Mouse (Mus musculus) liver, embryonic 16.5 days (tissue): ENCODE data around the gene Paxx. TPM values are rescaled to one million over a fixed set of nuclear protein-coding genes. Genes with fewer than 3 reads are reported as not detected.
A peak's percentile ranks its signal among the peaks of the same experiment; 100 is the strongest.

ENCODE experiments used
- ATAC-seq: fragments of 200-750 bp; cut with Nextera tagmentation; 2 replicates; pipeline ENCODE4 v1.8.0; 2017; ENCODE audit warnings: low read depth, mild to moderate bottlenecking, moderate number of reproducible peaks, moderate library complexity
- H3K27ac ChIP-seq: fragments of 300-500 bp; sonication (generic); 2 replicates; pipeline ENCODE4 v1.5.1; 2014; ENCODE audit warnings: mild to moderate bottlenecking, low read length
- H3K27me3 ChIP-seq: fragments of 300-500 bp; sonication (generic); 2 replicates; pipeline ENCODE4 v1.6.1; 2014; ENCODE audit warnings: low read depth, low read length, mixed read lengths; ENCODE audit not compliant: control insufficient read depth, insufficient read depth
- H3K36me3 ChIP-seq: fragments of 300-500 bp; sonication (generic); 2 replicates; pipeline ENCODE4 v1.6.1; 2014; ENCODE audit warnings: mild to moderate bottlenecking; ENCODE audit not compliant: control insufficient read depth, insufficient read depth
- H3K4me1 ChIP-seq: fragments of 300-500 bp; sonication (generic); 2 replicates; pipeline ENCODE4 v1.6.1; 2014; ENCODE audit warnings: low read depth, low read length, mixed read lengths; ENCODE audit not compliant: control insufficient read depth
- H3K4me2 ChIP-seq: fragments of 300-500 bp; sonication (generic); 2 replicates; pipeline ENCODE4 v1.6.1; 2014; ENCODE audit warnings: low read depth, low read length, mixed read lengths
- H3K4me3 ChIP-seq: fragments of 300-500 bp; sonication (generic); 2 replicates; pipeline ENCODE4 v1.5.1; 2014; ENCODE audit warnings: low read depth, mild to moderate bottlenecking, low read length
- H3K9ac ChIP-seq: fragments of 300-500 bp; sonication (generic); 2 replicates; pipeline ENCODE4 v1.6.1; 2014; ENCODE audit warnings: low read depth, low read length
- H3K9me3 ChIP-seq: fragments of 300-500 bp; sonication (generic); replicated peaks from 2 replicates; pipeline ENCODE4 v1.6.1; 2016; ENCODE audit warnings: low read length; ENCODE audit not compliant: control insufficient read depth
- WGBS: fragments of 180-500 bp; shearing (Covaris S2); extraction: QIAGEN DNeasy Blood & Tissue Kit; methylation state at CpG from one replicate; pipeline ENCODE4 v1.1.7; 2014; ENCODE audit not compliant: insufficient replicate concordance; 5-methylcytosine and 5-hydroxymethylcytosine counted together
- polyA plus RNA-seq: library from polyadenylated mRNA; unstranded; fragments of >200 nt; fragmentation: Nextera tagmentation; extraction: Ambion mirVana; gene quantifications from 2 replicates; pipeline ENCODE4 v1.2.1, GENCODE M21; 2015

Paxx gene
- polyA plus RNA-seq, 1 experiment from 2014 or later: 10.1 TPM

DNA sequence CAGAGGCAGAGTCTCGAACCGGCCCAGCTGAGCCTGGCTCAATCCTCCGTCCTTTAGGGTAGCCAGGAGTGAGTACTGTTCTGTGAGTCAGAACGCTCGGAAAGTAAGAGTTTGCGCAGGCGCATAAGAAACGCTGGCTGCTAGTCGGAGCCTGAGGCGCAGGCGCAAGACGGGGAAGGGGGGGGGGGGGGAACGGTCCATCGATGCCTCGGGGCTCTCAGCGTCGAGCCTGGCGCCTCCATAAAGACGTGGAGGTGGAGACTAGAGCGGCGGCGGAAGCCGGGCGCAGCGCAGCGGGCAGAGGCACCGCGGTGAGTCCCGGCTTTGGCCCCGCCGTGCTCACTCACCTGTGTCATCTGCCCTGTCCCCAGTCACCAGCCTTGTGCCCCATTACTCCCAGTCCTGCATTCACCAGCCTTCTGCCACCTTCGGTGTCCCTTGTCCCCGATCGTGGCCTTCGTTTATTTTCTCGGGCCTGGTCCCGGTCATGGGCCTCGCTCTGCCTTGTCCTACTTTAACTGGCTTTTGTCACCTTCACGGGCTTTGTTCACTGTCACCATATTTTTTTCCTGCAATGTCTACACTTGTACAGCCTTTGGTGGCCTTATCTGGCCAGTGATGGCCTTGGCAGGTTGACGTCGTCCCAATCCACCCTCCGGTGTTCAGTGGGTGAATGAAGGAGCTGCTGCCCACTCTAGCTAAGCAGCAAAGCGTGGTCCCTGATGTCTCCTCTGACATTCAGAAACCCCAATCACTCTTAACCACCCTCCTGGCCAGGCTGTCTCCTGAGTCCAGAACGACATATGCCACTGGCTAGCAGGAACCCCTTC lies 39.9 kb upstream of the Paxx start, which contains the start of gene Fbxw5:
TSS of gene Fbxw5 (plus strand) at position 175 of the 830 bp plus-strand sequence.
- peak within 1 kb of the TSS; percentile 84 for H3K27ac ChIP-seq
- no peaks in the 10 kb centered on the region for H3K27me3 ChIP-seq
- H3K4me2 ChIP-seq: peak within 1 kb of the TSS; percentile 84
- under 1% methylated on average over 40 of the region's 44 CpGs for WGBS
- peak within 1 kb of the TSS; percentile 87 for H3K9ac ChIP-seq
- H3K4me1 ChIP-seq: peaks cover 42% of the 10 kb centered on the region
- no peaks in the 10 kb centered on the region for H3K9me3 ChIP-seq
- peaks cover 6% of the 10 kb centered on the region; the same call in 1 of the 2 replicates for H3K36me3 ChIP-seq
- ATAC-seq: peak; percentile 83
- H3K4me3 ChIP-seq: peak within 1 kb of the TSS; percentile 82

- H3K4me3 ChIP-seq: peak overlapping the region; percentile 82
- peaks cover 6% of the 10 kb centered on the region; the same call in 1 of the 2 replicates for H3K36me3 ChIP-seq
- ATAC-seq: peak; percentile 65
- H3K27ac ChIP-seq: peak overlapping the region; percentile 84
- peaks cover 42% of the 10 kb centered on the region for H3K4me1 ChIP-seq
- H3K27me3 ChIP-seq: no peaks in the 10 kb centered on the region
- WGBS: 45% methylated on average over 6 of the region's 6 CpGs
- H3K9me3 ChIP-seq: no peaks in the 10 kb centered on the region
- peak overlapping the region; percentile 84 for H3K4me2 ChIP-seq
- peak overlapping the region; percentile 61 for H3K9ac ChIP-seq
Observed at GRCm38 (mm10) chr2:25500071-25500575, 39.2 kb upstream of the Paxx start.

GRCm38 (mm10) chr2:25498622-25499478 lies 38.0 kb upstream of the Paxx start:
- H3K27me3 ChIP-seq: no peaks in the 10 kb centered on the region
- no peak overlapping the region for H3K4me2 ChIP-seq
- no peak for ATAC-seq
- no peak overlapping the region for H3K27ac ChIP-seq
- H3K9ac ChIP-seq: no peak overlapping the region
- H3K4me1 ChIP-seq: peaks cover 39% of the 10 kb centered on the region
- 0 out of 2 replicates have a peak, but pooled peaks cover 3% of the 10 kb centered on the region for H3K36me3 ChIP-seq
- H3K4me3 ChIP-seq: no peak overlapping the region
- no peaks in the 10 kb centered on the region for H3K9me3 ChIP-seq
- 49% methylated on average over 15 of the region's 15 CpGs for WGBS

DNA sequence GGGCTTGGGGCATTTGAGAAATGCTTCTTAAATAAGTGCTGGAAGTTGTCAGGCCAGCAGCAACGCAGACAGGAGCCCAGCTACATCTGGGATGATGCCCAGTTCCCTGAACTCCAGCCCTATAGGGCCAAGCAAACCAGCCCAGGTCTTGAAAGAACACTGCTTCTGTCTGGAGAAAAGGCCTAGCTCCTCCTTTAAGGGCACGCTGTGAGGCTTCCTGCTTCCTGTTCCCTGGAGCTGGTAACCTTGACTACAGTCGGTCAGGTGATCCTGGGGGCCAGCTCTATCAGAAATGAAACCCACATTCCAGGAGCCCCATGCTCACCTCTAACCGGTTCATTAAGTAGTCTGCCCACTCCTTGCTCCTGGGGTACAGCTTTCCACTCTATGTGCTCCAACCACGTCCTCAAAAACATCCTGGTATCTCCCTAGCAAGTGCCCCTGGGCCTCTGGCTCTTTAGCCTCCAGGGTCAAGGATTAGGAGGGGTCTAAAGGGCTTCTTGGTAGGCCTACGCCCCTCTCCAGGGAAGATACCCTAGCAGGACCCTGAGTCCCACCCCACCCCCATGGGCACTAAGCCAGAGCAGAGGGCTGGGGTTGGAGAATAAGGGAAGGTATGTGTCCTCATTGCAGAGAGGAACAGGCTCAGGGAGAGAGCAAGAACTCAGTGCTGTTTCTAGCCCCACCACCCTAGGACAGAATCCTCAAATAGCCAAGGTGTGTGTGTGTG lies 37.1 kb upstream of the Paxx start:
- H3K4me3 ChIP-seq: no peak overlapping the region
- H3K4me1 ChIP-seq: peaks cover 35% of the 10 kb centered on the region
- WGBS: 41% methylated on average over 6 of the region's 6 CpGs
- H3K27me3 ChIP-seq: no peaks in the 10 kb centered on the region
- ATAC-seq: no peak
- H3K4me2 ChIP-seq: no peak overlapping the region
- H3K9me3 ChIP-seq: no peaks in the 10 kb centered on the region
- no peak overlapping the region for H3K27ac ChIP-seq
- H3K9ac ChIP-seq: no peak overlapping the region
- H3K36me3 ChIP-seq: 0 out of 2 replicates have a peak, but pooled peaks cover under 1% of the 10 kb centered on the region

DNA sequence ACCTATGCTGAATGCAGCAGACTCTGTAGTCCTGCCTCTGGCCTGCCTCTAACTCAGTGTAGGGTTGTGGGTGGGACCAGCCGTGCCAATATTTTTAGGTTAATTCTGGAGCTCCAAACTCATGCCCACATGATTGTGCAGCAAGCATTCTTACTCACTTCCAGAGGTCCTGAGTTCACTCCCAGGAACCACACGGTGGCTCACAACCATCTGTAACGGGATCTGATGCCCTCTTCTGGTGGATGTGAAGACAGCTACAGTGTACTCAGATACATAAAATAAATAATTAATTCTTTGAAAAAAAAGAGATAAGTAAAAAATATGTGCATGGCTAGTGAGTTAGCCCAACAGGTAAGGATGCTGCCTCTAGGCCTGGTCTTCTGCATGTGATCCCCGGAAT lies 35.6 kb upstream of the Paxx start:
- Histone ChIP-seq H3K27ac (no peak overlapping the region), H3K27me3 (no peaks in the 10 kb centered on the region), H3K4me1 (peaks cover 19% of the 10 kb centered on the region), H3K36me3 (no peaks in the 10 kb centered on the region), H3K9me3 (no peaks in the 10 kb centered on the region), H3K4me3 (no peak overlapping the region), H3K4me2 (no peak overlapping the region), H3K9ac (no peak overlapping the region)
- 40% methylated on average over 4 of the region's 4 CpGs for WGBS
- ATAC-seq: no peak

GRCm38 (mm10) chr2:25493476-25493961 lies 32.6 kb upstream of the Paxx start, which contains the start of gene Lcn12:
Lcn12 (minus strand) TSS chr2:25493911.
- Histone ChIP-seq H3K4me2 (no peak within 1 kb of the TSS), H3K9ac (no peak within 1 kb of the TSS), H3K36me3 (no peaks in the 10 kb centered on the region), H3K9me3 (no peaks in the 10 kb centered on the region), H3K27ac (no peak within 1 kb of the TSS), H3K4me1 (peaks cover 4% of the 10 kb centered on the region; the same call in 1 of the 2 replicates), H3K27me3 (no peaks in the 10 kb centered on the region), H3K4me3 (no peak within 1 kb of the TSS)
- WGBS: 65% methylated on average over 5 of the region's 5 CpGs
- ATAC-seq: no peak

GRCm38 (mm10) chr2:25492988-25493387 lies 32.1 kb upstream of the Paxx start:
- Histone ChIP-seq H3K9me3 (no peaks in the 10 kb centered on the region), H3K36me3 (no peaks in the 10 kb centered on the region), H3K4me2 (no peak overlapping the region), H3K4me3 (no peak overlapping the region), H3K27ac (no peak overlapping the region), H3K9ac (no peak overlapping the region), H3K4me1 (peaks cover under 1% of the 10 kb centered on the region; the same call in 1 of the 2 replicates), H3K27me3 (no peaks in the 10 kb centered on the region)
- 54% methylated on average over 5 of the region's 5 CpGs for WGBS
- ATAC-seq: no peak

- no peaks in the 10 kb centered on the region for H3K36me3 ChIP-seq
- ATAC-seq: no peak
- H3K27ac ChIP-seq: no peak overlapping the region
- no peaks in the 10 kb centered on the region for H3K27me3 ChIP-seq
- no peak overlapping the region for H3K9ac ChIP-seq
- no peak overlapping the region for H3K4me3 ChIP-seq
- WGBS: 56% methylated on average over 7 of the region's 7 CpGs
- peaks cover 2% of the 10 kb centered on the region; the same call in 1 of the 2 replicates for H3K4me1 ChIP-seq
- H3K9me3 ChIP-seq: no peaks in the 10 kb centered on the region
- no peak overlapping the region for H3K4me2 ChIP-seq
Observed at GRCm38 (mm10) chr2:25488671-25489068, 27.8 kb upstream of the Paxx start.
